Mouse (Mus musculus) liver, adult 2 months (tissue): ENCODE data around the gene Gm28729.
"Not testable (repeated sequence)": the region's sequence is repeated elsewhere in the genome, so short reads cannot be mapped to it uniquely, and the experiment has no call there.

Experiments
- CTCF ChIP-seq: fragments of 200-500 bp; IDR thresholded peaks from 2 replicates; pipeline ENCODE4 v1.5.1; 2011; ENCODE audit warnings: low read depth, low read length, control low read depth
- POLR2A ChIP-seq: fragments of 200-500 bp; IDR thresholded peaks from 2 replicates; pipeline ENCODE4 v1.6.1; 2011; ENCODE audit warnings: low read length, control low read depth; ENCODE audit not compliant: insufficient read depth; ENCODE audit errors: extremely low read depth

DNA sequence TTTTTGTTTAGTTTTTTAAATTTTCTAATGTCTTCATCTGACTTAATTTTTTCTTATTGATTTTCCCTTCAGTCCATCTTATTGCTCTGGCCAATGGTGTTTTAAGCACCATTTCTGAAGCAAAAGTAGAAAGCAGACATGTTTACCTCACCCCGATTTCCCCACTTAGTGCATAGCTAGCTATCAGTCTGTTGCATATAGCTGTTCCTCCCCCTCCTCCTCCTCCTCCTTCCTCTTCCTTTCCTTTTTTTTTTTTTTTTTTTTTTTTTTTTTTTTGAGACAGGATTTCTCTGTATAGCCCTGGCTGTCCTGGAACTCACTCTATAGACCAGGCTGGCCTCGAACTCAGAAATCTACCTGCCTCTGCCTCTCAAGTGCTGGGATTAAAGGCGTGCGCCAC, 11.0 kb upstream of the Gm28729 start:
- not testable (repeated sequence) for TF ChIP-seq POLR2A, CTCF
